Mouse (Mus musculus) midbrain, embryonic 10.5 days (tissue): ENCODE measurements around the gene Npb. TPM values are rescaled to one million over a fixed set of nuclear protein-coding genes. Genes with fewer than 3 reads are reported as not detected.
A peak's percentile ranks its signal among the peaks of the same experiment; 100 is the strongest.

ENCODE experiments used
- DNase-seq: peaks from one replicate; pipeline ENCODE4 v3.0.0-alpha.2; 2017; ENCODE audit warnings: low spot score
- H3K27ac ChIP-seq: fragments of 300-500 bp; sonication (generic); replicated peaks from 2 replicates; pipeline ENCODE4 v1.5.1; 2016; ENCODE audit warnings: mild to moderate bottlenecking
- H3K27me3 ChIP-seq: fragments of 300-500 bp; sonication (generic); 2 replicates; pipeline ENCODE4 v1.6.1; 2016; ENCODE audit warnings: low read depth, mild to moderate bottlenecking; ENCODE audit not compliant: poor library complexity, severe bottlenecking
- H3K36me3 ChIP-seq: fragments of 300-500 bp; sonication (generic); 2 replicates; pipeline ENCODE4 v1.6.1; 2016; ENCODE audit warnings: mild to moderate bottlenecking, moderate library complexity
- H3K4me1 ChIP-seq: fragments of 300-500 bp; sonication (generic); 2 replicates; pipeline ENCODE4 v1.6.1; 2016
- H3K4me3 ChIP-seq: fragments of 300-500 bp; sonication (generic); 2 replicates; pipeline ENCODE4 v1.5.1; 2016; ENCODE audit warnings: mild to moderate bottlenecking, moderate library complexity
- H3K9me3 ChIP-seq: fragments of 300-500 bp; sonication (generic); replicated peaks from 2 replicates; pipeline ENCODE4 v1.6.1; 2016; ENCODE audit warnings: mild to moderate bottlenecking
- WGBS: fragments of 180-500 bp; shearing (Covaris S2); methylation state at CpG from one replicate; pipeline ENCODE4 v1.1.7; 2016; 5-methylcytosine and 5-hydroxymethylcytosine counted together
- polyA plus RNA-seq: library from polyadenylated mRNA; unstranded; fragments of >200 nt; fragmentation: Nextera tagmentation; extraction: Ambion mirVana; gene quantifications from 2 replicates; pipeline ENCODE4 v1.2.1, GENCODE M21; 2016

Npb gene
- polyA plus RNA-seq, 1 experiment from 2014 or later: 0.65 TPM

- Histone ChIP-seq H3K9me3 (no peaks in the 10 kb centered on the region), H3K27me3 (no peaks in the 10 kb centered on the region), H3K36me3 (peaks cover 31% of the 10 kb centered on the region), H3K27ac (peak overlapping the region; percentile 95), H3K4me3 (peak overlapping the region; percentile 97), H3K4me1 (peaks cover 54% of the 10 kb centered on the region)
- WGBS: 72% methylated on average over 4 of the region's 4 CpGs
- no peak for DNase-seq
Observed at GRCm38 (mm10) chr11:120631726-120632448, 23.6 kb downstream of the Npb start.

GRCm38 (mm10) chr11:120632559-120633519 is 24.6 kb downstream of the Npb start:
- Histone ChIP-seq H3K27ac (peak overlapping the region; percentile 95), H3K27me3 (no peaks in the 10 kb centered on the region), H3K36me3 (peaks cover 21% of the 10 kb centered on the region), H3K9me3 (no peaks in the 10 kb centered on the region), H3K4me1 (peaks cover 54% of the 10 kb centered on the region), H3K4me3 (peak overlapping the region; percentile 97)
- DNase-seq: peak; percentile 70
- WGBS: under 1% methylated on average over 116 of the region's 116 CpGs

GRCm38 (mm10) chr11:120633520-120634343 is 25.5 kb downstream of the Npb start, which contains the start of gene Mafg:
Gene Mafg (minus strand): TSS chr11:120633600.
- Histone ChIP-seq H3K9me3 (no peaks in the 10 kb centered on the region), H3K36me3 (peaks cover 15% of the 10 kb centered on the region), H3K27me3 (no peaks in the 10 kb centered on the region), H3K4me3 (peak within 1 kb of the TSS; percentile 97), H3K27ac (peak within 1 kb of the TSS; percentile 95), H3K4me1 (peaks cover 54% of the 10 kb centered on the region)
- DNase-seq: peak; percentile 96
- 12% methylated on average over 58 of the region's 58 CpGs for WGBS

- H3K9me3 ChIP-seq: no peaks in the 10 kb centered on the region
- DNase-seq: no peak
- peaks cover 44% of the 10 kb centered on the region for H3K4me1 ChIP-seq
- H3K36me3 ChIP-seq: peaks cover 5% of the 10 kb centered on the region; the same call in 1 of the 2 replicates
- WGBS: 73% methylated on average over 5 of the region's 5 CpGs
- H3K4me3 ChIP-seq: no peak overlapping the region
- no peak overlapping the region for H3K27ac ChIP-seq
- H3K27me3 ChIP-seq: no peaks in the 10 kb centered on the region
Observed at GRCm38 (mm10) chr11:120634810-120635209, 26.5 kb downstream of the Npb start.

- H3K4me3 ChIP-seq: peak overlapping the region; percentile 7; the same call in 1 of the 2 replicates
- H3K36me3 ChIP-seq: no peaks in the 10 kb centered on the region
- DNase-seq: no peak
- peaks cover 31% of the 10 kb centered on the region for H3K27me3 ChIP-seq
- no peaks in the 10 kb centered on the region for H3K9me3 ChIP-seq
- H3K4me1 ChIP-seq: peaks cover 30% of the 10 kb centered on the region
- H3K27ac ChIP-seq: no peak overlapping the region
- 64% methylated on average over 9 of the region's 9 CpGs for WGBS
Observed at GRCm38 (mm10) chr11:120641255-120641654, 33.0 kb downstream of the Npb start.

GRCm38 (mm10) chr11:120641869-120642268 is 33.6 kb downstream of the Npb start:
- no peak overlapping the region for H3K4me3 ChIP-seq
- peaks cover 30% of the 10 kb centered on the region for H3K4me1 ChIP-seq
- WGBS: 89% methylated on average over 8 of the region's 8 CpGs
- H3K27me3 ChIP-seq: peaks cover 35% of the 10 kb centered on the region
- H3K9me3 ChIP-seq: no peaks in the 10 kb centered on the region
- no peaks in the 10 kb centered on the region for H3K36me3 ChIP-seq
- no peak for DNase-seq
- H3K27ac ChIP-seq: no peak overlapping the region

- peak overlapping the region; percentile 87 for H3K27ac ChIP-seq
- H3K4me3 ChIP-seq: peak overlapping the region; percentile 68
- H3K36me3 ChIP-seq: no peaks in the 10 kb centered on the region
- 5% methylated on average over 18 of the region's 18 CpGs for WGBS
- no peak for DNase-seq
- no peaks in the 10 kb centered on the region for H3K9me3 ChIP-seq
- peaks cover 36% of the 10 kb centered on the region for H3K4me1 ChIP-seq
- peaks cover 45% of the 10 kb centered on the region for H3K27me3 ChIP-seq
Observed at GRCm38 (mm10) chr11:120642939-120643600, 34.8 kb downstream of the Npb start.

GRCm38 (mm10) chr11:120643601-120643987 is 35.3 kb downstream of the Npb start, which contains the start of gene Pycr1:
Gene Pycr1 (minus strand): TSS chr11:120643769.
- Histone ChIP-seq H3K4me3 (peak within 1 kb of the TSS; percentile 68), H3K4me1 (peaks cover 40% of the 10 kb centered on the region), H3K9me3 (no peaks in the 10 kb centered on the region), H3K27me3 (peaks cover 45% of the 10 kb centered on the region), H3K36me3 (no peaks in the 10 kb centered on the region), H3K27ac (peak within 1 kb of the TSS; percentile 87)
- peak; percentile 95 for DNase-seq
- under 1% methylated on average over 15 of the region's 15 CpGs for WGBS

GRCm38 (mm10) chr11:120647047-120647830 is 39.0 kb downstream of the Npb start:
- 79% methylated on average over 35 of the region's 35 CpGs for WGBS
- Histone ChIP-seq H3K27ac (no peak overlapping the region), H3K4me1 (peaks cover 28% of the 10 kb centered on the region), H3K4me3 (no peak overlapping the region), H3K9me3 (no peaks in the 10 kb centered on the region), H3K36me3 (no peaks in the 10 kb centered on the region), H3K27me3 (peaks cover 33% of the 10 kb centered on the region)
- no peak for DNase-seq

- 7% methylated on average over 13 of the region's 13 CpGs for WGBS
- H3K4me1 ChIP-seq: peaks cover 20% of the 10 kb centered on the region
- no peaks in the 10 kb centered on the region for H3K9me3 ChIP-seq
- H3K27ac ChIP-seq: peak within 1 kb of the TSS; percentile 30; the same call in 1 of the 2 replicates
- peaks cover 25% of the 10 kb centered on the region for H3K27me3 ChIP-seq
- no peaks in the 10 kb centered on the region for H3K36me3 ChIP-seq
- DNase-seq: no peak
- H3K4me3 ChIP-seq: peak within 1 kb of the TSS; percentile 33
Observed at GRCm38 (mm10) chr11:120648001-120648476, 39.8 kb downstream of the Npb start, which contains the start of gene Myadml2. Gene Myadml2 (minus strand): TSS chr11:120648158.

- Histone ChIP-seq H3K36me3 (no peaks in the 10 kb centered on the region), H3K4me3 (no peak overlapping the region), H3K4me1 (peaks cover 9% of the 10 kb centered on the region), H3K27me3 (peaks cover 30% of the 10 kb centered on the region), H3K27ac (no peak overlapping the region), H3K9me3 (no peaks in the 10 kb centered on the region)
- no peak for DNase-seq
- WGBS: 63% methylated on average over 3 of the region's 3 CpGs
Observed at GRCm38 (mm10) chr11:120651872-120652271, 43.6 kb downstream of the Npb start.
